8 mouse cellular contexts compared by ENCODE assay signal in the genomic region with DNA sequence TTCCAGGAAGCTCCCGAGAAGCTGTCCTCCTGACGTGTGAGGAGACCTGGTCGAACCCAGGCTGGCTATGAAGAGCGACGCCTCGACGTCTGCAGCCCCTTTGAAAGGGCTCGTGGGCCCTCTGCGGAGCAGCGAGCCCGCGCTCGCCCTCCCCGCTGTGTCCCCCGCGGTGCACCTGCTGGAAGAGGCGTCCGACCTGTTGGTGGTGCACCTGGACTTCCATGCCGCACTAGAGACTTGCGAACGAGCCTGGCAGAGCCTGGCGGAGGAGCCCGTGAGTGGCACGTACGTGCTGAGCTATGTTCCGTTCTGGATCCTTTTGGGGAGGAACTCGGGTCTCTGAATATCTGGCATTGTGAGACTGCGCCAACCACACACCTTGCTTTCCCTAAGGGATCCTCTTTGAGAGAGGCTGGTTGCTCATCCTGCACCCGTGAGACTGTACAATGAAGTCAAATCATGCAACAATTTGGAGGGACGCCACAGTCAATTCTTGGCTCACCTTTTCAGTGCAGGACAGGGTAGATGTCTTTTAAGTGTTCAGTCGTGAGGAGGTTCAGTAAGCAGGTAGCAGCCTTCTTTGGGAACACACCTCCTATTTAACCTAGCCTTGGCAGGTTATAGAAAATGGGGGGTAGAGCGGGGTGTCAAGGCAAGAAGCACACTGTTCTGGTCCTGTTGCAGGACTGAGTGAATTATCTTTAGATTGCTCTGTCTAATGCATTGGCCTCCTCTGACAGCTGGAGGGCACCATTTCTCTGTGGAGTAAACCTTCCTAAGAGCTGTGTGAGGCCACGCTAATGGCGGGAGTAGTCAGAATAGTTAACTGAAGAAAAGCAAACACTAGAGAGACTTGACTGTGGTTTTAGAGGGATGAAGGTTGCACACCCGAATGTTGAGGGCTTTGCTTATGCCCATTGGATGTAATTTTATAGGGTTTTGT. TPM values are rescaled to one million over a fixed set of nuclear protein-coding genes. Genes with fewer than 3 reads are reported as not detected.
DNase-seq lines count a peak whose midpoint lies in the region; ATAC-seq and TF ChIP-seq lines count a peak whose summit lies in the region.

No protein-coding gene starts in this region.

- no peak overlapping the region for H3K27ac ChIP-seq in forebrain, embryonic 14.5 days (ENCODE audit: low read depth, low read length)
- H3K27ac ChIP-seq in hindbrain, embryonic 15.5 days (replicated peaks) = peak overlapping the region; percentile 93
- H3K27ac ChIP-seq in small intestine, adult 2 months (ENCODE audit: insufficient read depth, low read depth, low read length) = peak overlapping the region; percentile 82

- H3K4me1 ChIP-seq in forebrain, embryonic 14.5 days (ENCODE audit: control insufficient read depth, insufficient read depth, low read length) = peaks cover 13% of the 10 kb centered on the region
- H3K4me1 ChIP-seq in hindbrain, embryonic 15.5 days (replicated peaks) = peaks cover 27% of the 10 kb centered on the region
- H3K4me1 ChIP-seq in small intestine, adult 2 months (ENCODE audit: control insufficient read depth, insufficient read depth, insufficient read length, low read length) = peaks cover 13% of the 10 kb centered on the region; the same call in 1 of the 2 replicates

- WGBS in forebrain, embryonic 14.5 days = 3% methylated on average over 35 of the region's 35 CpGs
- WGBS in hindbrain, embryonic 15.5 days = 2% methylated on average over 35 of the region's 35 CpGs
- under 1% methylated on average over 35 of the region's 35 CpGs for WGBS in small intestine, adult 2 months

- TF ChIP-seq POLR2A in small intestine, adult 2 months (IDR thresholded peaks at IDR 0.05; ENCODE audit: low read depth, low read length) = no peak

- H3K9me3 ChIP-seq in forebrain, embryonic 14.5 days (replicated peaks; ENCODE audit: control insufficient read depth, low read length) = no peaks in the 10 kb centered on the region
- no peaks in the 10 kb centered on the region for H3K9me3 ChIP-seq in hindbrain, embryonic 15.5 days

- peak; percentile 58 for ATAC-seq in forebrain, embryonic 14.5 days
- ATAC-seq in hindbrain, embryonic 15.5 days (ENCODE audit: low FRiP score, low read depth) = peak; percentile 63
- peak; percentile 80 for ATAC-seq in megakaryocyte progenitor cell, adult 5-6 weeks (replicated peaks; ENCODE audit: poor library complexity)

- peak; percentile 63 for DNase-seq in layer of hippocampus, adult 11-12 months (ENCODE audit: low spot score)
- no peak for DNase-seq in layer of hippocampus, adult 9-10 months (ENCODE audit: low spot score)
- DNase-seq in cerebellum, adult 11-12 months = peak; percentile 74
- peak; percentile 76 for DNase-seq in forebrain, embryonic 14.5 days (ENCODE audit: low spot score)
- peak; percentile 46 to 76 for DNase-seq in left cerebral cortex, postnatal 25 days (ENCODE audit: low spot score in 2 of 2)

- peak overlapping the region; percentile 73 for H3K9ac ChIP-seq in forebrain, embryonic 14.5 days (ENCODE audit: low read length)
- peak overlapping the region; percentile 76 for H3K9ac ChIP-seq in hindbrain, embryonic 15.5 days

- intact Hi-C loops in left cerebral cortex, postnatal 25 days (cut with DNase I) = loop anchor here (1.0 to 2.0 kb wide), 2 partner anchors 61 to 78 kb away; a partner anchor contains a TSS

- no peaks in the 10 kb centered on the region for H3K27me3 ChIP-seq in forebrain, embryonic 14.5 days (replicated peaks; ENCODE audit: control insufficient read depth, insufficient read depth, low read length)
- no peaks in the 10 kb centered on the region for H3K27me3 ChIP-seq in hindbrain, embryonic 15.5 days
- H3K27me3 ChIP-seq in small intestine, adult 2 months (ENCODE audit: control insufficient read depth, insufficient read depth, low read length) = no peaks in the 10 kb centered on the region

- H3K36me3 ChIP-seq in forebrain, embryonic 14.5 days (ENCODE audit: control insufficient read depth, insufficient read depth, low read length) = peaks cover 19% of the 10 kb centered on the region
- peaks cover 20% of the 10 kb centered on the region; the same call in 1 of the 2 replicates for H3K36me3 ChIP-seq in hindbrain, embryonic 15.5 days
- peaks cover 18% of the 10 kb centered on the region for H3K36me3 ChIP-seq in small intestine, adult 2 months (ENCODE audit: control insufficient read depth, insufficient read depth, low read length)

- peak; percentile 56; the same call in 1 of the 2 replicates for TF ChIP-seq CTCF in small intestine, adult 2 months (IDR thresholded peaks at IDR 0.05; ENCODE audit: extremely low read depth, insufficient read length, insufficient replicate concordance, low read depth, low read length)

- peak overlapping the region; percentile 89 for H3K4me2 ChIP-seq in forebrain, embryonic 14.5 days (ENCODE audit: low read length)
- H3K4me2 ChIP-seq in hindbrain, embryonic 15.5 days = peak overlapping the region; percentile 91

- H3K4me3 ChIP-seq in forebrain, embryonic 14.5 days (ENCODE audit: low read depth, low read length) = peak overlapping the region; percentile 78
- H3K4me3 ChIP-seq in hindbrain, embryonic 15.5 days = peak overlapping the region; percentile 59
- peak overlapping the region; percentile 90 for H3K4me3 ChIP-seq in small intestine, adult 2 months (ENCODE audit: low read depth, low read length)

RNA-seq across cellular contexts. Expression of a gene that starts 1.0 kb away (rescaled TPM):
- polyA plus RNA-seq in forebrain, embryonic 14.5 days (2014; fragmentation: Nextera tagmentation; extraction: Ambion mirVana) = 12.7 and 16.4 TPM in 2 replicates
- polyA plus RNA-seq in hindbrain, embryonic 15.5 days (2015; fragmentation: Nextera tagmentation; extraction: Ambion mirVana) = 15.1 and 16.0 TPM in 2 replicates
- 10 to 100 TPM; 13.4 to 15.3 TPM for total RNA-seq in left cerebral cortex, postnatal 25 days (2021)
- total RNA-seq in megakaryocyte progenitor cell, adult 5-6 weeks (2015) = 5.3 and 8.0 TPM in 2 replicates
- 6.7 and 7.9 TPM in 2 replicates for total RNA-seq in megakaryocyte progenitor cell, adult 5-6 weeks (2017)
- polyA plus RNA-seq in small intestine, adult 2 months (2012; rRNA removed) = 8.7 and 13.6 TPM in 2 replicates

RNA-seq across cellular contexts. Expression of a gene that starts 26.0 kb away (rescaled TPM):
- polyA plus RNA-seq in forebrain, embryonic 14.5 days (2014; fragmentation: Nextera tagmentation; extraction: Ambion mirVana) = 0.22 and 0.33 TPM in 2 replicates
- 0.87 and 0.96 TPM in 2 replicates for polyA plus RNA-seq in hindbrain, embryonic 15.5 days (2015; fragmentation: Nextera tagmentation; extraction: Ambion mirVana)
- 10 to 100 TPM; 10.3 to 10.6 TPM for total RNA-seq in left cerebral cortex, postnatal 25 days (2021)
- total RNA-seq in megakaryocyte progenitor cell, adult 5-6 weeks (2015) = 27.2 and 30.4 TPM in 2 replicates
- 27.2 and 29.2 TPM in 2 replicates for total RNA-seq in megakaryocyte progenitor cell, adult 5-6 weeks (2017)
- polyA plus RNA-seq in small intestine, adult 2 months (2012; rRNA removed) = 0.18 and 0.25 TPM in 2 replicates

RNA-seq across cellular contexts. Expression of a gene that starts 53.7 kb away (rescaled TPM):
- 19.4 and 34.0 TPM in 2 replicates for polyA plus RNA-seq in forebrain, embryonic 14.5 days (2014; fragmentation: Nextera tagmentation; extraction: Ambion mirVana)
- polyA plus RNA-seq in hindbrain, embryonic 15.5 days (2015; fragmentation: Nextera tagmentation; extraction: Ambion mirVana) = 34.4 and 37.2 TPM in 2 replicates
- 100 to 1,000 TPM; 110 to 127 TPM for total RNA-seq in left cerebral cortex, postnatal 25 days (2021)
- 11.3 and 16.1 TPM in 2 replicates for total RNA-seq in megakaryocyte progenitor cell, adult 5-6 weeks (2015)
- 7.4 and 8.3 TPM in 2 replicates for total RNA-seq in megakaryocyte progenitor cell, adult 5-6 weeks (2017)
- polyA plus RNA-seq in small intestine, adult 2 months (2012; rRNA removed) = 6.1 and 8.9 TPM in 2 replicates
